Mouse (Mus musculus) Patski (cell line): Measurements from ENCODE around the gene Rftn1. TPM values are rescaled to one million over a fixed set of nuclear protein-coding genes. Genes with fewer than 3 reads are reported as not detected.

Experiments used
- ATAC-seq: fragments of 100-300 bp; one replicate; pipeline ENCODE4 v1.8.0; 2021
- CTCF ChIA-PET: fragments of 350-600 bp; sonication (Branson Sonifier 250); formaldehyde crosslinking; loops from one replicate; lab custom pipeline; 2022; ENCODE audit warnings: inconsistent platforms; lab: Charles Lee
- POLR2A ChIA-PET: fragments of 350-600 bp; sonication (Branson Sonifier 250); formaldehyde crosslinking; loops from one replicate; lab custom pipeline; 2022; ENCODE audit warnings: antibody characterized with exemption, inconsistent platforms; lab: Charles Lee
- DNase-seq: peaks from one replicate; pipeline ENCODE4 v3.0.0-alpha.2; 2011; ENCODE audit warnings: low read depth, low spot score
- H3K27me3 ChIP-seq: fragments of 371-371 bp; one replicate; pipeline ENCODE4 v1.5.1; 2021
- CTCF ChIP-seq: fragments of 100-300 bp; IDR thresholded peaks from one replicate; pipeline ENCODE4 v1.5.1; 2021
- in situ Hi-C: fragments of 300-500 bp; cut with MboI; formaldehyde crosslinking; loops from 3 replicates; pipeline ENCODE4 v1.11.1; 2018; ENCODE audit warnings: low pct_unique_long_range_greater_than_20kb, mixed read lengths
- polyA plus RNA-seq: library from polyadenylated mRNA; unstranded; gene quantifications from one replicate; pipeline ENCODE4 v1.2.3, GENCODE M21; 2021

The Rftn1 gene
- polyA plus RNA-seq, 1 experiment from 2014 or later: 0.05 TPM

GRCm38 (mm10) chr17:50188662-50189345 is 1.7 kb downstream of the Rftn1 start:
- no peak for TF ChIP-seq CTCF
- DNase-seq (no peak), ATAC-seq (no peak)
- H3K27me3 ChIP-seq: peaks cover 30% of the 10 kb centered on the region
- ChIA-PET POLR2A (no interaction called here), CTCF (no interaction called here)
- in situ Hi-C loops: no loop called here

GRCm38 (mm10) chr17:50185616-50186015 is 4.9 kb downstream of the Rftn1 start:
- POLR2A ChIA-PET: no interaction called here
- CTCF ChIA-PET: no interaction called here
- no peak for DNase-seq
- in situ Hi-C loops: no loop called here
- ATAC-seq: no peak
- H3K27me3 ChIP-seq: peaks cover 9% of the 10 kb centered on the region
- no peak for TF ChIP-seq CTCF

GRCm38 (mm10) chr17:50185083-50185482 is 5.4 kb downstream of the Rftn1 start:
- POLR2A ChIA-PET: no interaction called here
- CTCF ChIA-PET: no interaction called here
- DNase-seq (no peak), ATAC-seq (no peak)
- in situ Hi-C loops: no loop called here
- no peak for TF ChIP-seq CTCF
- H3K27me3 ChIP-seq: peaks cover 11% of the 10 kb centered on the region

GRCm38 (mm10) chr17:50184217-50185038 is 6.0 kb downstream of the Rftn1 start:
- ChIA-PET CTCF (no interaction called here), POLR2A (no interaction called here)
- ATAC-seq: no peak
- no peak for DNase-seq
- no peak for TF ChIP-seq CTCF
- in situ Hi-C loops: no loop called here
- H3K27me3 ChIP-seq: peaks cover 12% of the 10 kb centered on the region

GRCm38 (mm10) chr17:50183300-50183699 is 7.2 kb downstream of the Rftn1 start:
- ATAC-seq (no peak), DNase-seq (no peak)
- POLR2A ChIA-PET: no interaction called here
- CTCF ChIA-PET: no interaction called here
- peaks cover 11% of the 10 kb centered on the region for H3K27me3 ChIP-seq
- in situ Hi-C loops: no loop called here
- no peak for TF ChIP-seq CTCF

- CTCF ChIA-PET: no interaction called here
- peaks cover 4% of the 10 kb centered on the region for H3K27me3 ChIP-seq
- ATAC-seq (no peak), DNase-seq (no peak)
- no peak for TF ChIP-seq CTCF
- in situ Hi-C loops: no loop called here
- POLR2A ChIA-PET: no interaction called here
Measured at GRCm38 (mm10) chr17:50182542-50182951, 7.9 kb downstream of the Rftn1 start.

GRCm38 (mm10) chr17:50180899-50181570 is 9.4 kb downstream of the Rftn1 start:
- in situ Hi-C loops: no loop called here
- ChIA-PET CTCF (no interaction called here), POLR2A (no interaction called here)
- peaks cover 3% of the 10 kb centered on the region for H3K27me3 ChIP-seq
- no peak for TF ChIP-seq CTCF
- DNase-seq (no peak), ATAC-seq (no peak)

- no peak for DNase-seq
- in situ Hi-C loops: no loop called here
- ATAC-seq: no peak
- POLR2A ChIA-PET: no interaction called here
- no peaks in the 10 kb centered on the region for H3K27me3 ChIP-seq
- CTCF ChIA-PET: no interaction called here
- TF ChIP-seq CTCF: no peak
Measured at GRCm38 (mm10) chr17:50173776-50174175, 16.7 kb downstream of the Rftn1 start.

- TF ChIP-seq CTCF: no peak
- in situ Hi-C loops: no loop called here
- ChIA-PET CTCF (no interaction called here), POLR2A (interaction anchor here (0.6 kb wide), 1 partner anchor 740 kb away, joined by 3 read pairs; no protein-coding TSS in a partner anchor)
- H3K27me3 ChIP-seq: no peaks in the 10 kb centered on the region
- DNase-seq (no peak), ATAC-seq (no peak)
Measured at GRCm38 (mm10) chr17:50173368-50173767, 17.1 kb downstream of the Rftn1 start.

GRCm38 (mm10) chr17:50172795-50173194 is 17.7 kb downstream of the Rftn1 start:
- ChIA-PET POLR2A (interaction anchor here (0.6 kb wide), 1 partner anchor 739 kb away, joined by 3 read pairs; no protein-coding TSS in a partner anchor), CTCF (no interaction called here)
- H3K27me3 ChIP-seq: no peaks in the 10 kb centered on the region
- no peak for DNase-seq
- in situ Hi-C loops: no loop called here
- ATAC-seq: no peak
- TF ChIP-seq CTCF: no peak
